Mouse (Mus musculus) bone marrow, adult 2 months (tissue): ENCODE measurements at regions not wholly inside any gene's neighbourhood (a gene's known extent, or its start where the extent isn't known, plus 50 kb on each side); places are given as distances from the start of the nearest gene placed in this dataset.

Source experiments
- CTCF ChIP-seq: fragments of 200-500 bp; IDR thresholded peaks from 2 replicates; pipeline ENCODE4 v1.5.1; 2011; ENCODE audit warnings: low read length, control low read depth; ENCODE audit not compliant: control insufficient read depth, insufficient read depth
- POLR2A ChIP-seq: fragments of 200-500 bp; IDR thresholded peaks from 2 replicates; pipeline ENCODE4 v1.6.1; 2011; ENCODE audit warnings: low read depth, mild to moderate bottlenecking, control low read depth, low read length, borderline replicate concordance; ENCODE audit not compliant: control insufficient read depth

DNA sequence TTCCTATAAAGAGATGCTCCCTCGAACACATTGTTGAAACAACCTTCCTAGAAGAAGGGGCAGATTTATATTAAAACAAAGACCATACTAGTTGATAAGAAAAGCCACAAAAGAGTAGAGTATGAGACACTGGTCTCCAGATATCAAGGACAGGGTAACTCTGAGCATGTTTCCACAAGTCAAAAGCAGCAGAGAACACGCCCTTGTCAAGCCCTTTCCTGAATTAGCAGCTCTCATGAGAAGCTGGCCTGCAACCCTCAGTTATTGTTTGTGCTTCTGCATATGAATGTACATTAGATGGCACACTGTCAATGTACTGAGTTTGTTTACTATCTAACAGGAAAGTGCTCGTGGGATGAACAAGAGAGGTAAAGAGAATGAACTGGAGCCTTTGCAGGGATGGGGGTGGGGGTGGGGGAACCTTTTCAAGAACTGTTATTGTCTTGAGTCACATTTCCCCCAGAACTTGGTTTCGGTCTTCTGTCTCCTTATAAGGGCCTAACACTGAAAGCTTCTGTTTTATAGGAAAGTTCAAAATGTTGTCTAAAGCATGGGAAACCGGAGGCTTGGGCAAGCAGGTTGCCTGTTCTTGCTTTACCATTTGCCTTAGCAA, 228.6 kb upstream of the Zpld1 start:
- TF ChIP-seq POLR2A = no peak
- TF ChIP-seq CTCF = no peak
